Mouse (Mus musculus) Muller cell, postnatal 12 days (primary cell): Measurements from ENCODE around the gene Cyp1a1.
"Not testable (repeated sequence)": the region's sequence is repeated elsewhere in the genome, so short reads cannot be mapped to it uniquely, and the experiment has no call there.

ENCODE experiments used
- DNase-seq: peaks from one replicate; pipeline ENCODE4 v3.0.0-alpha.2; 2015; ENCODE audit errors: inconsistent ontology term

Gene Cyp1a1

GRCm38 (mm10) chr9:57698466-57699150, 10.9 kb downstream of the Cyp1a1 start:
- DNase-seq = peak; percentile 9

GRCm38 (mm10) chr9:57706496-57706895, 18.8 kb downstream of the Cyp1a1 start:
- DNase-seq = no peak

- peak; percentile 94 for DNase-seq
These were observed 20.5 kb downstream of the Cyp1a1 start, which contains the start of gene Edc3 for GRCm38 (mm10) chr9:57708068-57708719. Edc3 (plus strand) TSS chr9:57708540.

- peak; percentile 65 for DNase-seq
These were observed 21.1 kb downstream of the Cyp1a1 start for GRCm38 (mm10) chr9:57708720-57709274.

- DNase-seq = not testable (repeated sequence)
These were observed 22.5 kb downstream of the Cyp1a1 start for GRCm38 (mm10) chr9:57710214-57710613.

GRCm38 (mm10) chr9:57712194-57712593, 24.5 kb downstream of the Cyp1a1 start:
- no peak for DNase-seq

- DNase-seq = no peak
These were observed 30.7 kb downstream of the Cyp1a1 start for GRCm38 (mm10) chr9:57718408-57718807.

- no peak for DNase-seq
These were observed 33.0 kb downstream of the Cyp1a1 start for GRCm38 (mm10) chr9:57720736-57721135.

- no peak for DNase-seq
These were observed 34.6 kb downstream of the Cyp1a1 start for GRCm38 (mm10) chr9:57722371-57722770.

GRCm38 (mm10) chr9:57723315-57723715, 35.6 kb downstream of the Cyp1a1 start:
- DNase-seq = peak; percentile 83

GRCm38 (mm10) chr9:57723796-57724195, 36.1 kb downstream of the Cyp1a1 start:
- DNase-seq = no peak

- DNase-seq = no peak
These were observed 37.0 kb downstream of the Cyp1a1 start for GRCm38 (mm10) chr9:57724701-57725100.

- DNase-seq = no peak
These were observed 40.6 kb downstream of the Cyp1a1 start for GRCm38 (mm10) chr9:57728312-57728711.

- DNase-seq = no peak
These were observed 45.9 kb downstream of the Cyp1a1 start for GRCm38 (mm10) chr9:57733606-57734005.

GRCm38 (mm10) chr9:57739863-57740262, 52.1 kb downstream of the Cyp1a1 start:
- DNase-seq = no peak

- DNase-seq = no peak
These were observed 56.8 kb downstream of the Cyp1a1 start for GRCm38 (mm10) chr9:57744462-57745091.

GRCm38 (mm10) chr9:57747067-57747466, 59.3 kb downstream of the Cyp1a1 start:
- no peak for DNase-seq

- DNase-seq = no peak
These were observed 60.4 kb downstream of the Cyp1a1 start for GRCm38 (mm10) chr9:57748137-57748536.

- DNase-seq = no peak
These were observed 61.1 kb downstream of the Cyp1a1 start for GRCm38 (mm10) chr9:57748831-57749230.

- DNase-seq = no peak
These were observed 63.2 kb downstream of the Cyp1a1 start for GRCm38 (mm10) chr9:57750901-57751300.
